Mouse (Mus musculus) adrenal gland, adult 18-20 months (tissue): ENCODE data around the gene Heph. TPM values are rescaled to one million over a fixed set of nuclear protein-coding genes. Genes with fewer than 3 reads are reported as not detected.
"Not testable (repeated sequence)": the region's sequence is repeated elsewhere in the genome, so short reads cannot be mapped to it uniquely, and the experiment has no call there.

Source experiments
- DNase-seq, 2 experiments: peaks; one replicate each; pipeline ENCODE4 v3.0.0; 2021 to 2022; ENCODE audit warnings: low spot score in 2 of 2
- long read RNA-seq, 2 experiments: library from polyadenylated mRNA; stranded (forward); transcript quantifications; one replicate each; pipeline ENCODE4 v2.0.0; 2021
- total RNA-seq, 2 experiments: library from RNA; stranded (reverse); gene quantifications; 1 replicate in 1 of 2; 2 replicates in 1 of 2; pipeline ENCODE4 v1.2.3; 2021

Gene Heph
- total RNA-seq, result 1 to 10 TPM; 4.4 to 8.2 TPM
- long read RNA-seq, experiment 1, full-length matches to known transcripts, result 3 of 6 reads
- long read RNA-seq, experiment 1, partial matches to known transcripts, result 2 of 6 reads
- long read RNA-seq, experiment 1, other reads (novel, unspliced or antisense), result 1 of 6 reads
- long read RNA-seq, experiment 2, partial matches to known transcripts, result 2 of 2 reads
- long read RNA-seq, experiment 2, other reads (novel, unspliced or antisense), result 0 of 2 reads

DNA sequence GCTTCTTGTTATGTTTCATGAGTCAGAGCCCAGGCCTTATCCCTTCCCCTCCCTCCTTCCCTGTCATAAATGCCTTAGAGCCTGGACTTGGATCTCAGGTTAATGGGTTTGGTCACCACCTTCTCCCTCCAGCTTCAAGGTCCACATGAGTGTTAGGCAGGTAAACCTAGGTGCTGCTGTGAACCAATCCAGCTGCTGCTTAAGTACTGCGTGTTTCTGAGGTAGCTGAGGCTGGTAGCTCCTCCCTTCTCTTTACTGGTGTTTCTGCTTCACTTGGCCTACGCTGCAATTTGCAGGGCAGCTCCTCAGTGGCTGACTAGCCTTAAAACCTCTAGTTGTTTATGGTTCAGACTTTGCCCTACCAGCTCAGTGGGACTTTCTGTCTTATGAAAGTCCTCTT, at the start of gene Heph:
Heph (plus strand) TSS at position 211 of the 400 bp plus-strand sequence.
- DNase-seq, result no peak

DNA sequence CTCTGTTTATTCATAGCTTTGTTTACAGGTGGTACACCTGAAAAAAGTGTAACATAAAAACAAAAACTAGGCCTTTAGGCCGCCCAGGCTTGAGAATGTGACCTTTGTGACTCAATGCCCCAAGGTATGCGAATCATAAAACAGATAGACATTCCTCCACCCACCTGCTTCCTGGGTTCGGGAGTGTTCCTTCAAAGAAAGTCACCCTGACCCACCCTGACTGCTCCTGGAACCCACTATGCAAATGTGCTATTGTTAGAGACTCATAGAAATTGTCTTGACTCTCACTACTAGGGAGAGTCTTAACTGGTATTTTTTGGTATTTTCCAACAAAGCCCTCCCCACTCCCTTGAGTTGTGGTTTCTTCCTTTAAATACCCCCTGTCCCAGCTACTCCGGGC, 39.8 kb upstream of the Heph start:
- not testable (repeated sequence) for DNase-seq

DNA sequence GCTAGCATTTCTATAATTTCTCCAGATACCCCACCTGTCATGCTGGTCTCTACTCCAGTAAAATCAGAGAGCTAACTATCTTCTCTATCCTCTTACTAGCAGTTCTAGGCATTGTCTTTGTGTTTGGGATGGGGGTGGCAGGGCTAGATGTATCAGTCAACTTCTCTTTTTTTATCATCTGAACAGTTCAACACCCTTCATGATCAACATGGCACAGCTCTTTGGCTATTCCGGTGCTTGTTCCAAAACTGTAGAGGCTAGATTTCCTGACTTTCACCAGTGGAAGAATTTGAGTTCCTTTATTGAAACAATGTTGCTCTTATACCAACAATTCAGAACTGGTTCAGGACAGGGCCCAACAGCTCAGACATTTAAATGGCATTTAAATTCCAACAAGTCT, 38.2 kb upstream of the Heph start:
- no peak for DNase-seq

DNA sequence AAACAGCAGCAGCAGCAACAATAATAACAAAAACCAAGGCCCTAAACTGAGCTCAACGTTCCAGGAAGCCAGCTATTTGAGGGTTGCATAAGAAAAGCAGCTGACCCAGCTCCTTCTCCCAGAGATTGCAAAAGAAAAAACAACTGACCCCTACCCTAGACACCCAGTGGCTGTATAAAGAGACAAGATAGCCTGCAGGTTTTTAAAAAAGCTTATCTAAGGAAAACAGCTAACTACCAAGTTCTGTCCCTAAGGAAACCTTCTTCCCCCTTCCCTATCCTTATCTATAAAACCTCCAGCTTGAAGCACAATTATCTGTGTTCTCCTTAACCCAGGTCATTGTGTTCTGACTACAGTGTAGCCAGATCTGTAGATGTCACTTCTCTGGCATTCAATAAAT, 37.4 kb upstream of the Heph start:
- no peak for DNase-seq

DNA sequence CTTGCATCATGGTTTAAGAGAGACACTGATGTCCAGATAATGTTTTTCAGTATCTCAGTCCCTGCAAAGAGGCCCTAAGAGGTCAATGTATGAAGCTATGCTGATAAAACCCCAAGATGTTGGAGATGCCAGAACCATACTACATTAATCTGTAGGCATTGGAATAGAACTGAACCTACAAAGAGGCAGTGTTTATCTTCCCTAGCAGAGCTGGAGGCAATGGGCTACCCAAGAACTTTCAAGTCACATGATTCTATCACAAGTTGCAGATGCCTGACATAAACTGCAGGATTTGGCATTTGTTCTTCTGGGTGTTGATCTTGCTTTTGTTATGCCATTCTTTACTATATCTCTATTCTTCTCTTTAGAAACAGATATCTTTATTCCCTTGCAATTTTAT, 35.8 kb upstream of the Heph start:
- DNase-seq, result no peak

DNA sequence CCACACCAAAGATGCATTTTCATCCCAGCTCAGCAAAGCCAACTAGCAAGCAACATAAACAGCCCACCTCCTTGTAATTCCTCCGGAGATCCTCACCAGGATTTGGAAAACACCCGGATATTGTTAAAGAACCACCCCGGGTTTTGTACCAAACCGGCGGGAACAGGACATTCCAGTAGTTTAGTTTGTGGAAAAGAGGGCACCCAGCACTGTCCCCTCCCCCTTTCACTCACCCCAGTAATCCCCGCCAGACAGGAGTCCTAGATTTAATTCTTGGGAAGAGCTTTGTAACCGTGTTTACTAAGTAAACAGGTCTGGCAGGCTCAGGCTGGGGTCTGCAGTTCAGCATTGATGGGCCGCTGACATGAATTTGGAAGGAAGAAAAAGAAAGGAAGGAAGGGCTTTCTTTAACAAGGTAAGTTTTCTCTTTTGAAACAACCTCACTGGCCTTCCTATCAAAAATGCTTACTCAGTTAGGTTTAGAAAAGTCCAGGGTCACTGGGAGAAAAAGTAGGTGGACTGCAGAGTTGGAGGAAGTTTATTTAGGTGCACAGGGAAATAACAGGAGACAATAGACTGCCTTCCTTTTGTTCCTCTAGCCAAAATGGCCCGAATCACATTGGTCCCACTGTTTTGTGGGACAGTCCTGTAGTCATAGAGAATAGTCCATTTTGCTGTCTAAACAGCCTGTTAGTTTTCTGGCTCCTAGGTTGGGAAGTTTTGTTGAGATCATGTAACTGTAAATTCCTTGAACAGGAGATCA, 1.2 kb downstream of the Heph start, which contains the start of gene Hsf3:
Hsf3 (minus strand) TSS at position 94 of the 763 bp plus-strand sequence.
- DNase-seq, result no peak

DNA sequence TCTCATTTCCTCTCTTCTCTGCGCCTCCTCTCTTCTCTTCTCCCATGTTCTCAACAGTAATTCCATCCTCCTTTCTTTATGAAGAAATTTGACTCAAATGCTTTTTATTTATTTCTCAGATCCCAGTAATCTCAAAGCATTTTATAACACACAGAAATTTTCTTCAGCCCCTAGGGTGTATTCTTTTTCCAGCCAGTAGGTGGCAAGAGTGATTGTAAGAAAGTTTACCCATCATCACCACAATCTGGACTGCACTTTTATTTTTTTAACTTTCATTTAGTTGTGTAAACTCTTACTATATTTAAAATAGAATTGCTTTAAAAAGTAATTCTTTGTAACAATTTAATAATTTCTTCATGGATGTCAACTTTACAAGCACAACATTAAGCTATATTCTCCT, 46.4 kb downstream of the Heph start:
- no peak for DNase-seq

Other genes starting within 250 kb of the Heph start
- gene Vsig4, start 161.9 kb upstream of the Heph start, total RNA-seq, result under 1 TPM in 1 of 2 experiments, not detected in 1; 0.35 TPM
- gene Hsf3, start 935 bp downstream of the Heph start, total RNA-seq, result under 1 TPM in 1 of 2 experiments, not detected in 1; 0.19 TPM